Mouse (Mus musculus): ENCODE measurements around the gene Slc7a5. TPM values are rescaled to one million over a fixed set of nuclear protein-coding genes. Genes with fewer than 3 reads are reported as not detected.
A peak's percentile ranks its signal among the peaks of the same experiment; 100 is the strongest.

Slc7a5 gene
- polyA plus RNA-seq, 1 experiment from 2014 or later: 164 TPM

- no peak for TF ChIP-seq CTCF (IDR thresholded peaks at IDR 0.05)
- ChIA-PET CTCF (interaction anchor here (0.7 to 6.1 kb wide), 24 partner anchors 9 to 510 kb away, joined by 3 to 111 read pairs (median 9); partner anchors contain the start of genes Slc7a5 and Trhr2), POLR2A (interaction anchor here (0.6 to 2.9 kb wide), 5 partner anchors 21 to 60 kb away, joined by 3 to 15 read pairs (median 4); partner anchors contain the start of gene Slc7a5)
- in situ Hi-C loops (cut with MboI; ENCODE audit: low pct_unique_long_range_greater_than_20kb): loop anchor here (5.0 kb wide), 1 partner anchor 57 kb away; the partner anchor contains the start of gene Slc7a5
- DNase-seq (ENCODE audit: low read depth, low spot score): no peak
- no peaks in the 10 kb centered on the region for H3K27me3 ChIP-seq
- no peak for ATAC-seq
Measured at GRCm38 (mm10) chr8:121850436-121850820, 57.1 kb downstream of the Slc7a5 start.

- TF ChIP-seq CTCF (IDR thresholded peaks at IDR 0.05): peak; percentile 95
- DNase-seq (ENCODE audit: low read depth, low spot score): no peak
- ATAC-seq: no peak
- H3K27me3 ChIP-seq: no peaks in the 10 kb centered on the region
- ChIA-PET CTCF (interaction anchor here (1.0 to 6.1 kb wide), 20 partner anchors 9 to 510 kb away, joined by 3 to 111 read pairs (median 12); partner anchors contain the start of genes Slc7a5 and Trhr2), POLR2A (interaction anchor here (0.6 to 2.9 kb wide), 6 partner anchors 21 to 79 kb away, joined by 3 to 15 read pairs (median 4); partner anchors contain the start of gene Slc7a5)
- in situ Hi-C loops (cut with MboI; ENCODE audit: low pct_unique_long_range_greater_than_20kb): loop anchor here (5.0 kb wide), 1 partner anchor 57 kb away; the partner anchor contains the start of gene Slc7a5
Measured at GRCm38 (mm10) chr8:121850018-121850417, 57.5 kb downstream of the Slc7a5 start.

GRCm38 (mm10) chr8:121849303-121849702 is 58.2 kb downstream of the Slc7a5 start:
- ChIA-PET POLR2A (interaction anchor here (2.9 kb wide), 1 partner anchor 58 kb away, joined by 15 read pairs; the partner anchor contains the start of gene Slc7a5), CTCF (interaction anchor here (0.9 to 6.1 kb wide), 14 partner anchors 8 to 112 kb away, joined by 3 to 111 read pairs (median 16); partner anchors contain the start of gene Slc7a5)
- ATAC-seq (no peak), DNase-seq (ENCODE audit: low read depth, low spot score) (no peak)
- TF ChIP-seq CTCF (IDR thresholded peaks at IDR 0.05): no peak
- H3K27me3 ChIP-seq: no peaks in the 10 kb centered on the region
- in situ Hi-C loops (cut with MboI; ENCODE audit: low pct_unique_long_range_greater_than_20kb): loop anchor here (10.0 kb wide), 1 partner anchor 135 kb away; no protein-coding TSS in a partner anchor

DNA sequence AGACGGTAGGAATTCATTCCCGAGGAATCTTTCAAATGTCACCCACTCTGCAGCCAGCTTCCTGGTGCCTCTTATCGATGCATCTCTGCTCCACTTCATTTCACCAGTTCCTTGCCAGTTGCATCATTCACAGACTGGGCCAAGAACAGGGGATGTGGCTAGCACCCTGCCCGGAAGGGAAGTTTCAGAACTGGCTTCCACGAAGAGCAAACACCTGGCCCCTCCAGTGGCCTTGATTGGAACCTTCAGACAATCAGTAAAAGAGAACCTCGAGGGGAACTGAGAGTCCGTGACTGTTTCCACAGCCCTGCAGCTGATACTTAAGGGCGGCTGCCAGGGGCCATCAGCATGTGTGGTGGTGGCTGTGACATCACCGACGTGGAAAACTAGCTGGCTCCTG is 59.0 kb downstream of the Slc7a5 start:
- TF ChIP-seq CTCF (IDR thresholded peaks at IDR 0.05): no peak
- in situ Hi-C loops (cut with MboI; ENCODE audit: low pct_unique_long_range_greater_than_20kb): loop anchor here (10.0 kb wide), 1 partner anchor 134 kb away; no protein-coding TSS in a partner anchor
- ATAC-seq (no peak), DNase-seq (ENCODE audit: low read depth, low spot score) (no peak)
- ChIA-PET POLR2A (interaction anchor here (1.1 kb wide), 1 partner anchor 28 kb away, joined by 3 read pairs; no protein-coding TSS in a partner anchor), CTCF (interaction anchor here (0.9 to 1.9 kb wide), 2 partner anchors 17 to 18 kb away, joined by 3 to 6 read pairs; no protein-coding TSS in a partner anchor)
- no peaks in the 10 kb centered on the region for H3K27me3 ChIP-seq

DNA sequence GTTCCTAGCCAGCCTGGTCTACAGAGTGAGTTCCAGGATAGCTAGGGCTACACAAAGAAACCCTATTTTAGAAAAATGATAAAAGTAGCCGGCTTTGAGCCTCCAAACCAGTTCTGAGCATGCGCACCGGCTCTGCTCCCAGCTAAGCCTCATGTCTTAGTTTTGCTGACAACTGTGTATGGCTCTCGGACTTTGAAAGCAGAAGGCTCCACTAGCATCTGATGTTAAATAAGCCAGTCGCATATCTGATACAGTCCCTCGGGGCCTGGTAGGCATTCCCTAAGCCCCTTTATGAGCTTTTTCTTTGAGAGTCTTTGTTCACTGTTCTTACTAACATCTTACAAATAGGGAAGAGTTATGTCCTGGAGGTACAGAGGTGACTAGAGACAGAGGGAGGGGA is 59.5 kb downstream of the Slc7a5 start:
- CTCF ChIA-PET: interaction anchor here (0.9 to 1.9 kb wide), 2 partner anchors 16 to 18 kb away, joined by 3 to 6 read pairs; no protein-coding TSS in a partner anchor
- in situ Hi-C loops (cut with MboI; ENCODE audit: low pct_unique_long_range_greater_than_20kb): loop anchor here (10.0 kb wide), 1 partner anchor 133 kb away; no protein-coding TSS in a partner anchor
- no peak for ATAC-seq

DNA sequence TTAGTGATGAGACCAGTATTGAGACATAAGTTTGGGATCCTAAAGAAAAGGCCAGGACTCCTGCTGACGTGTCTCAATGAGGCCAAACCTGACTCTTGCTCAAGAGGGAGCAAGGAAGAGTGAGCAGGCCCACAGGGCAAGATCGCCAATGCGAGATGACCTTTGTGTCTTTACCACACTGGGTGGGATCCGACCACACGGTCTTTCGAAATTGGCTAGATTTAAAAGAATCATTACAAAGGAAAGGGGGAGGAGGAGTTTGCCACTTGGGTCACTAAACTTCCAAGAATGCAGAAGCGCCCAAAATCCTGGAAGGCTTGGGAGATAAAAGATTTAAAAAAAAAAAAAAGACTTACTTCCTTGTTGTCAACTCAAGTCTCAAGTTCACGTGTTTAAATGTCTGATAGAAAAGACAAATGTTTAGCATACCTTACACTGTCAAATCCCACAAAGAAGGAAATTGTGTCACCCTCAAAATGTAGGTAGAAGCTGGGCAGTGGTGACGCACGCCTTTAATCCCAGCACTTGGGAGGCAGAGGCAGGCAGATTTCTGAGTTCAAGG is 60.2 kb downstream of the Slc7a5 start:
- H3K27me3 ChIP-seq: no peaks in the 10 kb centered on the region
- no peak for ATAC-seq
- ChIA-PET CTCF (interaction anchor here (1.9 kb wide), 1 partner anchor 16 kb away, joined by 6 read pairs; no protein-coding TSS in a partner anchor), POLR2A (interaction anchor here (0.7 kb wide), 2 partner anchors 339 to 1390 kb away, joined by 3 to 4 read pairs; no protein-coding TSS in a partner anchor)
- in situ Hi-C loops (cut with MboI; ENCODE audit: low pct_unique_long_range_greater_than_20kb): loop anchor here (10.0 kb wide), 1 partner anchor 133 kb away; no protein-coding TSS in a partner anchor
- TF ChIP-seq CTCF (IDR thresholded peaks at IDR 0.05): no peak
- DNase-seq (ENCODE audit: low read depth, low spot score): no peak

More for the DNA sequence above, 59.5 kb downstream of the Slc7a5 start:
- no peaks in the 10 kb centered on the region for H3K27me3 ChIP-seq
- POLR2A ChIA-PET: interaction anchor here (0.7 to 1.1 kb wide), 3 partner anchors 29 to 1390 kb away, joined by 3 to 4 read pairs (median 3); no protein-coding TSS in a partner anchor
- TF ChIP-seq CTCF (IDR thresholded peaks at IDR 0.05): no peak
- DNase-seq (ENCODE audit: low read depth, low spot score): no peak

GRCm38 (mm10) chr8:121846815-121847214 is 60.7 kb downstream of the Slc7a5 start:
- in situ Hi-C loops (cut with MboI; ENCODE audit: low pct_unique_long_range_greater_than_20kb): loop anchor here (10.0 kb wide), 1 partner anchor 132 kb away; no protein-coding TSS in a partner anchor
- CTCF ChIA-PET: interaction anchor here (1.9 kb wide), 1 partner anchor 15 kb away, joined by 6 read pairs; no protein-coding TSS in a partner anchor
- no peak for TF ChIP-seq CTCF (IDR thresholded peaks at IDR 0.05)
- POLR2A ChIA-PET: no interaction called here
- no peaks in the 10 kb centered on the region for H3K27me3 ChIP-seq
- DNase-seq (ENCODE audit: low read depth, low spot score) (no peak), ATAC-seq (no peak)

DNA sequence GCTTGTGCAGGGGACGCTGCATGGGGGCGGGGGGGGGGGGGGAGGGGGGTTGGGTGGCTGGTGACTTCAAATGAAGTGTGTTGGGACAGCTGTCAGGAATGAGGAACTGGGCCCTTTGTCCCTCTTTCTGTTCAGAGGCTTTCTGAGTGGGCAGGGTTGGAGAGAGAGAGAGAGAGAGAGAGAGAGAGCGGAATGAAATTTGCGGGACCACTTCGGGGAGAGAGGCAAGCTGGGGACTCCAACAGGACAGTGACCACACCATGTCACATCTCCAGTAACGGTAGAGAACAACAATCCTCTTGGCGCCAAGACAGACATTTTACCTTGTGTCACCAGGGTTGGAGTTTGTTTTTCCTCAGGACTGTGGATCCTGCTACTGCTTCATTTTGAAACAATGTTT is 62.7 kb downstream of the Slc7a5 start:
- ChIA-PET CTCF (interaction anchor here (1.2 kb wide), 1 partner anchor 13 kb away, joined by 3 read pairs; no protein-coding TSS in a partner anchor), POLR2A (no interaction called here)
- in situ Hi-C loops (cut with MboI; ENCODE audit: low pct_unique_long_range_greater_than_20kb): loop anchor here (10.0 kb wide), 1 partner anchor 130 kb away; no protein-coding TSS in a partner anchor
- H3K27me3 ChIP-seq: no peaks in the 10 kb centered on the region
- no peak for TF ChIP-seq CTCF (IDR thresholded peaks at IDR 0.05)
- no peak for DNase-seq (ENCODE audit: low read depth, low spot score)
- ATAC-seq: no peak

GRCm38 (mm10) chr8:121843184-121843733 is 64.2 kb downstream of the Slc7a5 start:
- POLR2A ChIA-PET: no interaction called here
- DNase-seq (ENCODE audit: low read depth, low spot score) (no peak), ATAC-seq (no peak)
- no peaks in the 10 kb centered on the region for H3K27me3 ChIP-seq
- TF ChIP-seq CTCF (IDR thresholded peaks at IDR 0.05): peak; percentile 2
- in situ Hi-C loops (cut with MboI; ENCODE audit: low pct_unique_long_range_greater_than_20kb): loop anchor here (10.0 kb wide), 1 partner anchor 128 kb away; no protein-coding TSS in a partner anchor
- CTCF ChIA-PET: interaction anchor here (3.0 kb wide), 1 partner anchor 12 kb away, joined by 27 read pairs; no protein-coding TSS in a partner anchor
